Mouse (Mus musculus) embryonic fibroblast, embryonic 13.5 days (primary cell): ENCODE measurements around the gene Des.

Experiments
- CTCF ChIP-seq: IDR thresholded peaks from 2 replicates; pipeline ENCODE4 v1.5.1; 2011; ENCODE audit warnings: mild to moderate bottlenecking, control low read depth, low read length, moderate library complexity, borderline replicate concordance; ENCODE audit not compliant: insufficient read depth
- POLR2A ChIP-seq: IDR thresholded peaks from 2 replicates; pipeline ENCODE4 v1.6.1; 2011; ENCODE audit warnings: low read depth, mild to moderate bottlenecking, control low read depth, low read length, moderate library complexity

DNA sequence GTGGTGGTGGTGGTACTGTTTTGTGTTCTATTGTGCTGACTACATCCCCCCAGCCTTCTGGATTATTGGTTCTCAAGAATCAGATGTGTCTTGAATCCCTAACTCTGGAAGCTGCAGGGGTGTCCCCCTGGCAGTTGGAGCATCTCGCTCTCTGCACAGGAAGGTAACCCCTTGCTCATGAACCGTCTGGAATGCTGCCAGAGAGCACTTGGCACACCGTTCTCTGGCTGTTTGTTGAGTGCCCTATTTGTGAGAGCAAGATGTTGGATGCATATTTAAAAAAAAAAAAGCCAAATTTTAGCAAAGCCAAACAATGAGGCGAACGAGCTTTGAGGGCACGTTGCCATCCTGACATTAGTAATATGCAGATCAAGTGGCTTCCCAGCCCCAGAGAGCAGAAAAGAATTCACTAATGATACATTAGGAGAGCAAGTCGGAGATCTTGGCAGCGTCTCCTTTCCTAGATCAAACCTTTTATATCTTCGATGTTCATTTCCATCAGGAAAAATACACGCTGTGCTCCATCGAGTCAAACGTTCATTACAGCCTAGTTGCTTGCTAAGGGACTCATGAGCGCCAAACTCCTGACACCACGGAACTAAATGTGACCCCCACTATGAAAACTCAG is 5.5 kb downstream of the Des start:
- TF ChIP-seq CTCF: no peak
- no peak for TF ChIP-seq POLR2A
